Mouse (Mus musculus): ENCODE results near the gene Rin3.

Gene Rin3

DNA sequence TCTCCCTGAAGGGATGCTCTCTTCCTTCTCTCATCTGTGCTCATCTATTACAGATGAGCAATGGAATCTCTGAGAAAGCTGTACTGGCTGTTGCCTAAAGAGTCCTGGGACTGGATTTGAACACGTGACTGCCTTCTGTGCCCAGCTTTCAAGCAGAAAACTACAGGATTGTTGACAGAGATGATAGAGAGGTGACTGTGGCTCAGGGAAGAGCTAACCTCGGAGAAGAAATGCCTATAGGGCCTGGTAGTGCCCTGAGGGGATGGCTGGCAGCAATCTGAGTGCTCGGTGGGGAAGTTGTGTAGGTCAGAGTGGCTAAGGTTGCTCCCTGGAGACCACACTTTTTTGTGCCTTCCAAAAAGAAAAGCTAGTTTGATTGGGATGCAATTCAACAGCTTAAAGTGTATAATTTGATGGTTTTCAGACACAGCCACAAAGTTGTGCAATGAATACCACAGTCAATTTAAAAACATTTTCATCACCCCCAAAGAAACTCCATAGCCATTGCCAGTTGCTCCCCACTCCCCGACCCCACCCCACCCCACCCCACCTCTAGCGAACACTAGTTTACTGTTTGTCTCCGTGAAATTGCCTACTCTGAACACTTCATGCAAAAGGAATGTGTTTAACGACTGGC is 1.9 kb upstream of the Rin3 start:
- no peak for DNase-seq (ENCODE audit: low read depth, low spot score)

DNA sequence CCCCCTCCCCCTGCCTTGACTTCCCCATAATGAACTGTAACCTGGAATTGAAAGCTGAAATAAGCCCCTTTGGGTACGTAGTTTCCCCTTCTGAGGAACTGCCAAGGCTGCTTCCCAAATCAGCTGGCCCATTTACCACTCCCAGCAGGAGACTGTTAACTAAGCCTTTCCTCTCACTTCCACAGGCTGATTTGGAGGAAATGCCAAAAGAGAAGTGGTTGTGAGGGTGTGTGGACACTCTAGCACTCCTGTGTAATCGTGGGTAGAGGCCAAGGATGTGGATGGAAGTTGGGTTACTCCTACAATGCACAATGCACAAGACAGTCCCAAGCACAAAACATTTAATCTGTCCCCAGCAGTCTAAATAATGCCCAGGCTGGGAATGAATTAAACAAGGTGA is 722 bp upstream of the Rin3 start:
- DNase-seq (ENCODE audit: low read depth, low spot score): no peak

DNA sequence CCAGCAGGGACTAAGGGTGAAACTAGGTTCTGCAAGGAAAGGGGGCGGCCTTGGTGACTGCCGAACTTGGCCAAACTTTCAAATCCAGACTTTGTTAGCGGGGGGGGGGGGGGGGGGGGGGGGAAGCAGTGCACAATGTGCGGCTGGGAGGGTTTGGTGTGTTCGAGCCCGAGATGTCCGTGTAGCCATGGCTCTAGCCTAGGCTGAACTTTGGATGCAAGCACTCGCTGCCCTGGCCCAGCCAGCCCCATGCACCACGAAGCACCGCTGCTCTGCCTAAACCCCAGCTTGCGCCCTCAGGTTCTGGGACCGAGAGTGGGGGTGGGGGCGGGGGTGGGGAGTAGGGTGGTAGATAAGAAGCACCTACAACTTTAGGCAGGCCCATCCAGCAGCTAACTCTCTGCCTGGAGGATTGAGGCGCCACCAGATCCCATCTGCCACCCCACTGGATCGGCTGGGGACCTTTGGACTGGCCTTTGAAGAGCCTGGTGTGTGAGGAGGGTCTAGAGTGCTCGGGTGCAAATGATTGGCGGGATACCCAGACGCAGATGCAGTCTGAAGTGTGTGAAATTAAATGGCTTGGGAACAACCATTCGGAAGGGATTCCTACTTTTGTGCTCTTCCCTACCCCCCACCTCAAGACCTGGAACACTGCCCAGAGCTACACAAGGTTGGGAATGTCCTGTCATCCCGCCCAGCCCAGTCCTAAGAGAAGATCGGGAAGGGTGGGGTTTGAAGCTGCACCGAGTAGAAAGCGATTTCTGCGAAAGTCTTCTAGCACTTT is 827 bp downstream of the Rin3 start:
- DNase-seq (ENCODE audit: low read depth, low spot score): peak; percentile 42

DNA sequence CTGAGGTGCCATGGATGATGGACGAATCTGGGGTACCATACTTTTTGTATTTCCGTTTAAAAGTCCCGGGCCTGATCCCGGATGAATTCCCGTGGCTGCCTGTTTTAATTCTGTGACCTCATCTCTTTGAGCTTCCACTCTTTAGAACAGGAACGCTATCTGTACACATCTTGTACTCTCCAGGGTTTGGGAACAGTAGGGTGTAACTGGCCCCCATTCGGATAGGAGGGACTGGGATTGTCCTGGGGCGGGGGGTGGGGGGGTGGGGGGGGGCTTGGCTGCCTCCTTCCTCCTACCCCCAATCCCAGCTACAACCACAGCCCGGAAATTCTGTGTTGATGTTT is 1.4 kb downstream of the Rin3 start:
- no peak for DNase-seq (ENCODE audit: low read depth, low spot score)

DNA sequence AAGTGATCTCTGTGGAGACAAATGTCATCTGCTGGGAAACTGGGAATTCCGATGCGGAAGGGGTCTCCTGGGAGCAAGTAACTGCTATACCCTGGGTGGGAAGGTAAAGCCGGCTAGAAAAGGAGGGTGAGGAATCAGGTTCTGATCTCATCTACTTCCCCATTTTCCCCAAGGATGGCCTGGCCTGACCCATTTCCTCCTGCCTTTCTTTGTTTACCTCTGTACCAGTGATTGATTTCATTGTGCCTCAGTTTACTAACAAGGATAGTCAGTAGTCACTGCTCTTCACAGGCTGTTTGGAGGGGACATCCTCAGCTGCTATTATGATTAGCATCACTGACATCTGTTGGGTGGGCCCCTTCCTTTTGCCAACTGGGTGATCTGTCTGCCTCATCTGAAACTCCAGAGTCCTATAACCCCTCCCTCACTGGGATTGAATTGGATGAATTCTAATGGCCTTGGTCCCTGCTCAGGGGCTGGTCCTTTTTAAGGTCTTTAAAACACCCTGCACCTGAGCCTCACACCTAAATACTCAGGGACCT is 1.8 kb downstream of the Rin3 start:
- no peak for DNase-seq (ENCODE audit: low read depth, low spot score)

DNA sequence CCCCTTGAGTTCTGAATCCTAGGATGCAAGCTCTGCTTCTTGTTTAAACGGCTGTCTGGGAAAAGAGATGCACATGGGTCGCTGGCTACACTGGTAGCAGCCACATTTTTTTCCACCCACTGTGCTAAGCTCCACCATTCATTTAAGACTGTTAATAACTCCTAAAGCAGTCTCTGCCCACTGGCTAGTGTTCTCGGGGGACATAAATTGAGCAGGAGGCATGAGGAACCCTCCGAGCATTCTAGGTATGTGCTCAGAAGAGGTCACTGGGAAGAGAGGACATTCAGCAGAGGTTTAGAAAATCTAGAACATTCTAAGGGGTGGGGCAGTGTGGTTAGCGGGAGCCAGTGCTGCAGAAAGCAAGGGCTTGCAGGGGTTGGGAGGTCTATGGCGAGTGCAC is 2.5 kb downstream of the Rin3 start:
- no peak for DNase-seq (ENCODE audit: low read depth, low spot score)

DNA sequence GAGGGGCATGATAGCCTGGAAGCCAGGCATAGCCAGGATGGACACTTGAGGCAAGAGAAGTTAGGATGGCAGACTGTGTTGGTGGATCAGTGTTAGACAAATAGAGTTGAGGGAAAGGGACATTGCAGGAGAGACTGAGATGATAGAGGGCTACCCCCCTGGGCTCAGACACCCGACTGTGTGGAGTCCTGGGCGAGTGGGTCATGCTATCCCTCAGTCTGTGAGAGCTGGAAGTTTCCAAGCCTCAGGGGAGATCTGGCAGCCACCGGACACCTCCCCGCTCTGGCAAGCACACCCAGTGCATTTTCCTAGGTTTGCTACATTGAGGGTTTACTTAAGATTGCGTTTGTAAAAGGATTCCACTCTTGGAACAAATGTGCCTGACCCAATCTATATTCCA is 2.9 kb downstream of the Rin3 start:
- DNase-seq (ENCODE audit: low read depth, low spot score): no peak

DNA sequence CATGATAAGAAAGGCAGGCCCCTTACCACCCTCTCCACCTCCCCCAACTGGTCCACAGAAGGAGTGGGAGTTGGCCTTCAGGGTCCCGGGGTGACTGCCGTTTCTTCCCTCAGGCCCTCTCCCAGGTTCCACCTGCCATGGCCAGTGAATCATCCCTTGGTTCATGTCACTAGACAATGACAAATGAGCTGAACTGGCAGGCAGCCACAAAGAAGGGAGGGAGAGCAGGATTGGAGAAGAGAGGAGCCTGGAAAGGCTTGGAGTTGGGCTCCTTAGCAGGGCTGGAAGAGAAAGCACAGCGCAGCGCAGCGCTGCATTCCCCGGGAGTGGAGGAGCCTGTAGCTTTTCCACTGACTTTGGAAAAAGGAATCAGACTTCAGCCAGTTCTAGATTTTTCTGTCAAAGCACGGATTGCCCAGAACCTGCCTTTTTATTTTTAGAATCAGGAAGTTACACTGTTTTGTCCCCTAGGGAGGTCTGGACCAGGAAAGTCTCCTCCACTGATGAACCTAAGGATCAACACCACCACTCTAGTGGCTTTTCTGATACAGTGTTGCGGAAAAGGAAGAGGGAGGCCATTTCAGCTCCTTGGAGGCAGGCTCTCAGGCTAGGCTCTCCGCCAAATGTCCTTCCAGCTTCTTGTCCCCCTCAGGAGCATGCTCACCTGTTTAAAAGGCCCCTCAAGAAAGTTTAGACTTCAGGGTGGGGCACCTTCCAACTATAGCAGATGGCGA is 4.0 kb downstream of the Rin3 start:
- no peak for DNase-seq (ENCODE audit: low read depth, low spot score)

DNA sequence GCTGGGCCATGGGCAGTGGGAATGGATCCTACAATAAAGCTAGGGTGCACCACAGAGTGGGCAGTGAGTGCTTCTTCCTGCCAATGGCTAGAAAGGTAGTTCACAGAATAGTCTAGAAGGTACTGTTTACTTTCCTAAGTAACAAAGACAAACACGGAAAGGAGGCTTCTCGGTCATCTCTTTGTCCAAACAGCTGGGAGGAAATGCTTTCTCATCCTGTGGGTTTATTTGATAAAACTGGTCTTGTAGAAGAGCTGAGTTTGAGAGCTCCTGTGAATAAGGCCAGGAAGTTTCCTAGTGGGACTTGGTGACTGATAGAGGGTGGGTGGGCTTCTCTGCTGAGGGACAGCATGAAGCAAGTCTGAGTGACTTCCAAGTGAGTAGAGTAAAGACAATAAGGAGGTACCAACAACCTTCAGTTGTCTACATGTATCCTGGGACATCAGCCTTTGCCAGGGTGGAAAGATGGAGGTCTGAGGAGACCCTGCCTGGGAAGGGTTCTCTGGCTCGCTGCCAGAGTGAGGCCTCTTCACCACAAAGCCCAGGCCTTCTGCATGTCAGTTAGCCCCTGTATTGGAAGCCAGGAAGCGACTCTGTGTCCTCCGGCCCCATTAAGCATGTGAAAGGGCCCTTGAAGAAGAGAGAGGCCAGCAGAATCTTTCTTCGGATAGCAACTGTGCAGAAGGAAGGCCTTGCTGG is 5.2 kb downstream of the Rin3 start:
- DNase-seq (ENCODE audit: low read depth, low spot score): no peak

DNA sequence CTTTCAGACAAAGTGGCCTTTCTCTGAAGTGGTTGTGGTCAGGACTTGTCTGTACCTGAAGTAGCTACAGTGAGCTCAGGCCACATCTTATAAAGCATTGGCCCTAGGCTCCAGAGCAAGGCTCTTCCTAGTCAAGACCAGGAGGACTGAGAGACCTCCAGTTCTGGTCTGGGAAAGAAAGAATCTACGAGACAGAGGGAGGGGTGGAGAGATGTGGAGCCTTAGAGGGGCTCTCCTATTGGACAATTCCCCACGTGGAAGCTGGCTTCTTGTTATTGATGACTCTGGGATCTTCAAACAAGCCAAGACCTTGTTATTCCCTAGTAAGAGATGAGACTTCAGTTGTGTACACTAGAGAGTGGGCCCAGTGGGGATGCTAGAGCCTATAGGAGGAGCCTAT is 6.0 kb downstream of the Rin3 start:
- DNase-seq (ENCODE audit: low read depth, low spot score): no peak

DNA sequence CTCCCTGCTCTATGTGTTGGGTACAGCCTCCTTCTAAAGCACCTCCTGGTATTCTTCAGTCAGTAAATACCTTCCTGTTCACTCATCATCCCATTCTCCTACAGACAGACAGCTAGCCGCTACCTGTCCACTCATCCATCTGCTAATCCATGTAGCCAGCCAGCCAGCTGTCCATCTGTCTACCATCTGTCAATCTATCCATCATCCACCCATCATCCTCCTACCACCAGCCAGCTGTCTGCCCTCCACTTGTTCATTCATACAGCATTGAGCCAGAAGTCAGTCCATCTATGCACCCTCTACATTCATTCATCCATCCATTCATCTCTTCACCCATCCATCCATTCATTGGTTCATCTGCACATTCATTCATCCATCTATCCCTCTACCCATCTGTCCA is 6.7 kb downstream of the Rin3 start:
- no peak for DNase-seq (ENCODE audit: low read depth, low spot score)

DNA sequence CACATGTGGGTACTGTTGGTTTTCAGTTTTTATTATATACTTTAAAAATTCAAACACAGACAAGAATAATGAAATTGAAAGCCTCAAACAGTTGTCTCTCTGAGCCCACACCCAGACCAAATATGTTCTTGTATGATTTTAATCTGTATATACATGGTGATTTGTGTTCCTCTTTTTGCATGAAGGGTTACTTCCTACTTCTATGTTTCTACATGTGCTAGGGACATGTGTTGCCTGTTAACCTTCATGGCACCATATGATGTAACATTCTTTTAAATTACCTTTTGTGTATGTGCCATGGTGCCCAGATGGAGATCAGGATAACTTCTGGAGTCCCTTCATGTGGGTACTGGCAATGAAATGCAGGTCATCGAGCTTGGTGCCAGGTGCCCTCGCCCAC is 7.8 kb downstream of the Rin3 start:
- DNase-seq (ENCODE audit: low read depth, low spot score): no peak

DNA sequence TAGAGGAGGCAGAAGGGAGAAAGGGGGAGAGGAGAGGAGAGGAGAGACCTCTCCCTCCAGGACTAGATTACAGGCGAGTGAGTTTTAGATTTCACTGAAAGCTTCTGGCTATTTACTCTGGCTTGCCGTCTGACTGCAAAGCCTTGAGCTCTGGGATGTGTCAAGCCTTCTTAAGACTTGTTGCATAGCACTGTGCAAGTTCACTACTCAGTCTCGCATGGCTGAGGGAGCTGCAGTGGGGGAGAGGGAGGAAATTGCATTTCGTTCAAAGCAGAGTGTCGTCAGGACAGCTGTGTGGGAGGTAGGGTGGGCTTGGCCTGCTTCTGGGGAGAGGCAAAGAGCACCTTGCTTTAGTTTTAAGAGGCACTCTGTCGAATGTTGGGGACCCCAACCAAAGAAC is 8.8 kb downstream of the Rin3 start:
- DNase-seq (ENCODE audit: low read depth, low spot score): no peak

DNA sequence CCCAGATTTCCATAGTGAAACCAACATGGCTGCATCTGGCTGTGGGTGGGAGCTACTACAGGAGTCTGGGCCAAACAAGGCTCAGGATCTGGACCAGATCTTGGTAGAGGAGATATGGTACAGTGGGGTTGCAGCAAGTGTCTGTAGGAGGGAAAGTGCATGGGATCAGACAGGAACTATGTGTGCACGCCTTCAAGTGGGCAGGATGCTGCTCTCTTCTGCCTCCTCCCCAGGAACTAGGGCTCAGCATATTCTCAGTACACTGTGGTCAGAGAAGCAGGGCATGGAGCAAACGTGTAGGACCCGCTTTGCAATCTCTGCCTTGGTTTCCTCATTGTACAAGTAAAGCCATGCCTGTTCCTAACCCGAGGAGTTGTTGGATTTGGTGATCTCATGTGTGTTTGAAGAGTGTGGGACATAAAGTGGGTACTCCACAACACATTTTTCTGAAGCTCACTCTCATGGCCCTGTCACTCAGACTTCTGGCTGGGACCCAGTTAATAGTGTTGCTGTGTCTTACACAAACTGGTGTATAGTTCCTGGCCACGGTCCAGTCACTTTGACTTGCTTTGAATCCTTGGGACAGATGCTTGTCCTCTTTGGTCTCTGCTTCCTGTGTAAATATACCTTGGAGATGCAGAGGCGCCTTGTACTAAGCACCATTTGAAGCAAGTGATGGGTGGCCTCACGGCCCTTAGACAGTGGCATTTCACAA is 9.8 kb downstream of the Rin3 start:
- DNase-seq (ENCODE audit: low read depth, low spot score): no peak

DNA sequence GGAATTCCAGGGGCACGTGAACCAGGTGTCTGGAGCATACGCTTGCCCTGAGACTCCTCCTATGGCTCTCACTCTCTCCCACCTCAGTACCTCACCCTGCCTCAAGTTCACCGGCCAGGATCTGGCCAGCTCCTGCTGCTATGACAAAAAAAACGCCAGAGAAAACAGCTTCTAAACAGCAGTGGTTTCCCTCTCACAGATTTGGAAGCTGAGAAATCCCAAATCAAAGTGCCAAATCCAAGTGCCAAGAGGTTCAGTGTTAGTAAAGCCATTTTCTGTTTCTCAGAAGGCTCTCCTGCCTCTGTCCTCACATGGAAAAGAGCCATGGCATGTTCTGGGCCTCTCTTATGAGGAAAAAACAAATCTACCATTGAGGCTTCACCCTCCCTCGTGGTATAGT is 11.8 kb downstream of the Rin3 start:
- no peak for DNase-seq (ENCODE audit: low read depth, low spot score)

DNA sequence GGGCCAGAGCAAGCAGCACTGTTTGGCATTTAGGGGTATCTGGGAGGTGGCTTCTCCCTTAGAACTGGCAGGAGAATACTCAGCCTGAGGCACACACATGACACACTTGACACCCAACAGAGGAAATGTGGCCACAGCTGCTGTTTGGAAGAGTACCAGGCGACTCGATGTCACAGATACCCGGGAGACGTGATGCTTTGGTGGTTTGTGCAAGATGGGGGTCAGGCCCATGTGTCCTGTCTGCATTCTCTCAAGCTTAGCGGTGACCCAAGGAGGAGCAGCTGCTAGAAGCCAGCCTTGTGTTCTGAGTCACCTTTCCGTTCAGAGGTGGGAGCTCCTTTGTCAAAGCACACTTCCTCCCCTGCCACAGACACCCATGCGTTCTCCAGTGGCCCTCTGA is 12.4 kb downstream of the Rin3 start:
- DNase-seq (ENCODE audit: low read depth, low spot score): peak; percentile 59

DNA sequence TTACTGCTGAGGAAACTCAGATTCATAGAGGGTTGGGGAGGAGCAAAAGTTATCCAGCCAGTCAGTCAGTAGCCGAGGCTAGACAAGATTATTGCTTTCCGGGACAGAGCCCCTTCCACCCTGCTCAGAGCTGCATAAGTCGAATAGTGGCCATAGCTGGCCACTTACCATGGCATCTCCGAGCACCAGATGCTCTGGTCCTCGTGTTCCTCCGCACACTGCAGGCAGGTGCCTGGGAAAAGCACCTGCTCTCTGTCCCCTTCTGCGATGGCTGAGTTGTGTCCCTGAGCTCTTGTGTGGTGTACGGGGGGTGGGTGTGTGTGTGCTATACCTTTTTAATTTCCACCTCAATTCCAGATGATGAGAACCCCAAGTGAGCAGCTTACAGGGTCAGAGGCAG is 12.8 kb downstream of the Rin3 start:
- DNase-seq (ENCODE audit: low read depth, low spot score): no peak

DNA sequence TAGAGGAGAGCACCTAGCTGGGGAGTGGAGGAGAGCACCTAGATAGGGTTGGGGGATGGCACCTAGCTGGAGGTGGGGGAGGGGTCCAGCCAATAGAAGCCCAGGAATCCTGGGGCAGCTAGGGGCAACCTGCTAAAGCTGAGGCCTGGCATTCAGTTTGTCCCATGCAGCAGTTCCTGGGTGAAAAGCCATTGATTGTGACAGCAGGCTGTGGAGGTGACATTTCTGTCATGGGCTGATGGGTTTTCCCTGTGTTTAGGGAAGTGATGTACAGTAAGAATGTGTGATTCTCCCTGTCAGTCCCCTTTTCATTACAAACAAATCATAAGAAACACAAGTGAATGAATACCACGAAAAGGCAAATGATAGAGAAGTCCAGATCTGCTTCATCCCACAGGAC is 13.5 kb downstream of the Rin3 start:
- DNase-seq (ENCODE audit: low read depth, low spot score): no peak

DNA sequence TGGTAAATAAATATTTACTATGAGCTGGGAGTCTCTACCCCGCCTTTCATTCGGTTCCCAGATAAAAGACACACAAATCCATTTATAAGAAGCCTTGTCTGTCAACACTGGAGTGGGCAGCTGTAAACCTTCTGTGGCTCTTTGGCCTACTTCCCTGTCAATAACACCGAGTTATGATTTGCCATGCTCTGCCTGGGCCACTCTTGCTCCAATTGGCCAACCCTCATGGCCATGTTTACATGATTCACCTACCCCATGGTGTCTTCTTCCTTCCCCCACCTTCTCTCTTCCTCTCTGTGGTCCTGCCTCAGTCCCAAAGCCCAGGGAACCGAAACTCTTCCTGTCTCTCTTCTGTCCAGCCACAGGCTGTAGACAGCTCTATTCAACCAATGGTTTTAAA is 14.1 kb downstream of the Rin3 start:
- no peak for DNase-seq (ENCODE audit: low read depth, low spot score)

DNA sequence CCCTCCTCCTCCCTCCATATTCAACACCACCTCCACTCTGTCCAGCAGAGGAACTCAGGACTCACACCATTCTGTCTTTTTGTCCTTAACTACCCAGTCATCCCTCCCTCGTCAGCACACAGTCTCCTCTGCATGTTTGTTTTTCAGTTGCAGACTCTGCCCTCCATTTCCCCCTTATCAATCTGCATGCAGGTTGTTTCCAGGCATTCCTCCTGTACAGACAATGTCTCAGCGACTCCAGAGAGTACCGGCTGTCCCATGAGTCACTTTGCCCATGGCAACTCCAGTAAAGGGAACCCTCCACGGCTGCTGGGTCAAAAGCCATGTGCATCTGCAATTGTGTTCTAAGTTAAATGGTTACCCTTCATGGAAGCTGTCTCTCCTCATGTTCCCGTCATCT is 16.4 kb downstream of the Rin3 start:
- DNase-seq (ENCODE audit: low read depth, low spot score): no peak

DNA sequence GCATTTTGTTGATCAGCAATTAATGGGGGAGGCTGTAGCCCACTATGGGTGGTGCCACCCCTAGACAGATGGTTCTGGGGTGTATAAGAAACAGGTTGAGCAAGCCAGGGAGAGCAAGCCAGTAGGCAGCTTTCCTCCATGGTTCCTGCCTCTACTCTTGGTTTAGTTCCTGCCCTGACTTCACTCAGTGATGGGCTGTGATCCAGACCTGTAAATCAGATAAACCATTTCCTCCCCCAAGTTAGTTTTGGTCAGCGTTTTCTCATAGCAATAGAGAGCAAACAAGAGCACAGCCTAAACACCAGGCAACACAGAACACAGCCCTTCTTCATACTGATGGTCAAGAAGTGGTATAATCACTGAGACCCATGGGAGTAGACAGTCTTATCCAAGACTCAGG is 18.7 kb downstream of the Rin3 start:
- no peak for DNase-seq (ENCODE audit: low read depth, low spot score)

DNA sequence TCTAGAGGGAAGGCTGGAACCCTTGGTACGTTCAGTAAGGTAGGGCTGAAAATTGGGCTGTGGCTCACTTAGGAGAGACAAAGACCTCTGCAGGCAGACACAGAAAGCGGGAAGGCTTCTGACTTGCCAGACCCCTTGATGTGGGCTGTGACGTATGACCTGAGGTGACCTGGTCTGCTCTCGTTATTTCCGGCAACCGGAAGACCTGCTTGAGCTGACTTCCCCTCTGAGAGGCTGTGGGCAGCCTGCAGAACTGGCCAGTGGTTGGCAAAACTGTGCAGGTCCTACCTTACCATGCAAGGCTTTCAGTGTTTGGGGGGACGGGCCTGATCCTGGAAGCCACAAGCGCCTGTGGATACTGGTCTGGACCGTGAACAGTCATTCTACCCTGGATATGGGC is 19.5 kb downstream of the Rin3 start:
- no peak for DNase-seq (ENCODE audit: low read depth, low spot score)

Measured in CD4-positive, CD25-positive, alpha-beta regulatory T cell, adult 2 months (primary cell).